Mouse (Mus musculus): ENCODE measurements around the gene Rpgrip1l. TPM values are rescaled to one million over a fixed set of nuclear protein-coding genes. Genes with fewer than 3 reads are reported as not detected.

Rpgrip1l gene
- polyA plus RNA-seq, 1 experiment: 9.9 TPM

GRCm38 (mm10) chr8:91276337-91276736, 36.7 kb downstream of the Rpgrip1l start:
- Histone ChIP-seq H3K9me3 (replicated peaks; ENCODE audit: control insufficient read depth, insufficient read depth, low read length, poor library complexity, severe bottlenecking) (no peaks in the 10 kb centered on the region; the same call in 1 of the 2 replicates), H3K4me3 (ENCODE audit: low read depth, low read length) (no peak overlapping the region), H3K4me1 (ENCODE audit: control insufficient read depth, insufficient read depth, low read length) (no peaks in the 10 kb centered on the region), H3K27me3 (ENCODE audit: control insufficient read depth, insufficient read depth, low read length, poor library complexity, severe bottlenecking) (no peaks in the 10 kb centered on the region), H3K9ac (ENCODE audit: low read depth, poor library complexity, severe bottlenecking) (no peak overlapping the region), H3K27ac (ENCODE audit: insufficient read depth, low read length) (no peak overlapping the region), H3K36me3 (ENCODE audit: control insufficient read depth, insufficient read depth, low read length, poor library complexity, severe bottlenecking) (no peaks in the 10 kb centered on the region)
- TF ChIP-seq EP300 (IDR thresholded peaks at IDR 0.05; ENCODE audit: insufficient read depth, low read depth, low read length) (no peak), POLR2A (IDR thresholded peaks at IDR 0.05; ENCODE audit: insufficient read depth, low read length) (no peak), CTCF (IDR thresholded peaks at IDR 0.05; ENCODE audit: low read depth, low read length) (peak; percentile 56)

- no peaks in the 10 kb centered on the region for H3K36me3 ChIP-seq (ENCODE audit: control insufficient read depth, insufficient read depth, low read length, poor library complexity, severe bottlenecking)
- no peaks in the 10 kb centered on the region; the same call in 1 of the 2 replicates for H3K9me3 ChIP-seq (replicated peaks; ENCODE audit: control insufficient read depth, insufficient read depth, low read length, poor library complexity, severe bottlenecking)
- no peak overlapping the region for H3K27ac ChIP-seq (ENCODE audit: insufficient read depth, low read length)
- TF ChIP-seq EP300 (IDR thresholded peaks at IDR 0.05; ENCODE audit: insufficient read depth, low read depth, low read length) (no peak), CTCF (IDR thresholded peaks at IDR 0.05; ENCODE audit: low read depth, low read length) (no peak), POLR2A (IDR thresholded peaks at IDR 0.05; ENCODE audit: insufficient read depth, low read length) (no peak)
- H3K27me3 ChIP-seq (ENCODE audit: control insufficient read depth, insufficient read depth, low read length, poor library complexity, severe bottlenecking): no peaks in the 10 kb centered on the region
- H3K4me3 ChIP-seq (ENCODE audit: low read depth, low read length): no peak overlapping the region
- no peak overlapping the region for H3K9ac ChIP-seq (ENCODE audit: low read depth, poor library complexity, severe bottlenecking)
- no peaks in the 10 kb centered on the region for H3K4me1 ChIP-seq (ENCODE audit: control insufficient read depth, insufficient read depth, low read length)
Measured at GRCm38 (mm10) chr8:91273493-91273892, 39.6 kb downstream of the Rpgrip1l start.

GRCm38 (mm10) chr8:91269374-91269958, 43.6 kb downstream of the Rpgrip1l start:
- H3K4me3 ChIP-seq (ENCODE audit: low read depth, low read length): no peak overlapping the region
- no peaks in the 10 kb centered on the region for H3K4me1 ChIP-seq (ENCODE audit: control insufficient read depth, insufficient read depth, low read length)
- H3K27me3 ChIP-seq (ENCODE audit: control insufficient read depth, insufficient read depth, low read length, poor library complexity, severe bottlenecking): no peaks in the 10 kb centered on the region
- H3K27ac ChIP-seq (ENCODE audit: insufficient read depth, low read length): no peak overlapping the region
- H3K9me3 ChIP-seq (replicated peaks; ENCODE audit: control insufficient read depth, insufficient read depth, low read length, poor library complexity, severe bottlenecking): no peaks in the 10 kb centered on the region
- TF ChIP-seq EP300 (IDR thresholded peaks at IDR 0.05; ENCODE audit: insufficient read depth, low read depth, low read length) (no peak), POLR2A (IDR thresholded peaks at IDR 0.05; ENCODE audit: insufficient read depth, low read length) (no peak), CTCF (IDR thresholded peaks at IDR 0.05; ENCODE audit: low read depth, low read length) (no peak)
- no peak overlapping the region for H3K9ac ChIP-seq (ENCODE audit: low read depth, poor library complexity, severe bottlenecking)
- no peaks in the 10 kb centered on the region for H3K36me3 ChIP-seq (ENCODE audit: control insufficient read depth, insufficient read depth, low read length, poor library complexity, severe bottlenecking)

- Histone ChIP-seq H3K4me3 (ENCODE audit: low read depth, low read length) (no peak overlapping the region), H3K9ac (ENCODE audit: low read depth, poor library complexity, severe bottlenecking) (no peak overlapping the region), H3K36me3 (ENCODE audit: control insufficient read depth, insufficient read depth, low read length, poor library complexity, severe bottlenecking) (no peaks in the 10 kb centered on the region), H3K9me3 (replicated peaks; ENCODE audit: control insufficient read depth, insufficient read depth, low read length, poor library complexity, severe bottlenecking) (no peaks in the 10 kb centered on the region), H3K27me3 (ENCODE audit: control insufficient read depth, insufficient read depth, low read length, poor library complexity, severe bottlenecking) (no peaks in the 10 kb centered on the region), H3K4me1 (ENCODE audit: control insufficient read depth, insufficient read depth, low read length) (no peaks in the 10 kb centered on the region), H3K27ac (ENCODE audit: insufficient read depth, low read length) (no peak overlapping the region)
- TF ChIP-seq EP300 (IDR thresholded peaks at IDR 0.05; ENCODE audit: insufficient read depth, low read depth, low read length) (no peak), POLR2A (IDR thresholded peaks at IDR 0.05; ENCODE audit: insufficient read depth, low read length) (no peak), CTCF (IDR thresholded peaks at IDR 0.05; ENCODE audit: low read depth, low read length) (no peak)
Measured at GRCm38 (mm10) chr8:91264564-91264963, 48.5 kb downstream of the Rpgrip1l start.

GRCm38 (mm10) chr8:91263939-91264338, 49.1 kb downstream of the Rpgrip1l start:
- H3K9me3 ChIP-seq (replicated peaks; ENCODE audit: control insufficient read depth, insufficient read depth, low read length, poor library complexity, severe bottlenecking): no peaks in the 10 kb centered on the region
- no peak overlapping the region for H3K9ac ChIP-seq (ENCODE audit: low read depth, poor library complexity, severe bottlenecking)
- TF ChIP-seq CTCF (IDR thresholded peaks at IDR 0.05; ENCODE audit: low read depth, low read length) (no peak), EP300 (IDR thresholded peaks at IDR 0.05; ENCODE audit: insufficient read depth, low read depth, low read length) (no peak), POLR2A (IDR thresholded peaks at IDR 0.05; ENCODE audit: insufficient read depth, low read length) (no peak)
- H3K27ac ChIP-seq (ENCODE audit: insufficient read depth, low read length): no peak overlapping the region
- no peaks in the 10 kb centered on the region for H3K4me1 ChIP-seq (ENCODE audit: control insufficient read depth, insufficient read depth, low read length)
- no peaks in the 10 kb centered on the region for H3K27me3 ChIP-seq (ENCODE audit: control insufficient read depth, insufficient read depth, low read length, poor library complexity, severe bottlenecking)
- no peak overlapping the region for H3K4me3 ChIP-seq (ENCODE audit: low read depth, low read length)
- no peaks in the 10 kb centered on the region for H3K36me3 ChIP-seq (ENCODE audit: control insufficient read depth, insufficient read depth, low read length, poor library complexity, severe bottlenecking)

GRCm38 (mm10) chr8:91261598-91261997, 51.5 kb downstream of the Rpgrip1l start:
- H3K4me1 ChIP-seq (ENCODE audit: control insufficient read depth, insufficient read depth, low read length): no peaks in the 10 kb centered on the region
- H3K27me3 ChIP-seq (ENCODE audit: control insufficient read depth, insufficient read depth, low read length, poor library complexity, severe bottlenecking): no peaks in the 10 kb centered on the region
- H3K27ac ChIP-seq (ENCODE audit: insufficient read depth, low read length): no peak overlapping the region
- no peak overlapping the region for H3K4me3 ChIP-seq (ENCODE audit: low read depth, low read length)
- TF ChIP-seq POLR2A (IDR thresholded peaks at IDR 0.05; ENCODE audit: insufficient read depth, low read length) (no peak), CTCF (IDR thresholded peaks at IDR 0.05; ENCODE audit: low read depth, low read length) (peak; percentile 46)
- H3K9me3 ChIP-seq (replicated peaks; ENCODE audit: control insufficient read depth, insufficient read depth, low read length, poor library complexity, severe bottlenecking): no peaks in the 10 kb centered on the region
- no peak overlapping the region for H3K9ac ChIP-seq (ENCODE audit: low read depth, poor library complexity, severe bottlenecking)
- H3K36me3 ChIP-seq (ENCODE audit: control insufficient read depth, insufficient read depth, low read length, poor library complexity, severe bottlenecking): no peaks in the 10 kb centered on the region

Measured in ES-Bruce4 (cell line).